Mouse (Mus musculus) C2C12 (cell line): ENCODE measurements at regions not wholly inside any gene's neighbourhood (a gene's known extent, or its start where the extent isn't known, plus 50 kb on each side); places are given as distances from the start of the nearest gene placed in this dataset.

Experiments
- CEBPB ChIP-seq: IDR thresholded peaks from one replicate; pipeline ENCODE4 v1.6.1; 2011; ENCODE audit warnings: low read depth, mild to moderate bottlenecking, control low read depth, moderate library complexity
- CTCF ChIP-seq: IDR thresholded peaks from one replicate; pipeline ENCODE4 v1.5.1; 2011; ENCODE audit not compliant: control insufficient read depth, insufficient read depth, insufficient read length
- MAX ChIP-seq: IDR thresholded peaks from one replicate; pipeline ENCODE4 v1.6.1; 2011; ENCODE audit warnings: mild to moderate bottlenecking, control low read depth
- MYOG ChIP-seq: IDR thresholded peaks from one replicate; pipeline ENCODE4 v1.6.1; 2011; ENCODE audit not compliant: control insufficient read depth, insufficient read length; ENCODE audit errors: extremely low read depth
- USF1 ChIP-seq: IDR thresholded peaks from one replicate; pipeline ENCODE4 v1.6.1; 2011; ENCODE audit warnings: low read depth, mild to moderate bottlenecking, control low read depth, moderate library complexity

- no peak for TF ChIP-seq CTCF
- TF ChIP-seq MAX, result no peak
- TF ChIP-seq CEBPB, result no peak
- TF ChIP-seq MYOG, result no peak
- no peak for TF ChIP-seq USF1
Observed at GRCm38 (mm10) chr11:113048158-113048557, 266.1 kb downstream of the Sox9 start.
